Mouse (Mus musculus) left cerebral cortex, adult 18-20 months (tissue): ENCODE data around the gene Thnsl1. TPM values are rescaled to one million over a fixed set of nuclear protein-coding genes. Genes with fewer than 3 reads are reported as not detected.
"Not testable (repeated sequence)": the region's sequence is repeated elsewhere in the genome, so short reads cannot be mapped to it uniquely, and the experiment has no call there.

Experiments
- DNase-seq, 2 experiments: peaks; one replicate each; pipeline ENCODE4 v3.0.0; 2021 to 2022; ENCODE audit warnings: low spot score in 2 of 2, mixed read lengths in 1 of 2
- total RNA-seq, 2 experiments: library from RNA; stranded (reverse); gene quantifications; 2 replicates each; pipeline ENCODE4 v1.2.3; 2021

Thnsl1 gene
- total RNA-seq, 2 experiments from 2014 or later = 19.5 to 22.7 TPM

DNA sequence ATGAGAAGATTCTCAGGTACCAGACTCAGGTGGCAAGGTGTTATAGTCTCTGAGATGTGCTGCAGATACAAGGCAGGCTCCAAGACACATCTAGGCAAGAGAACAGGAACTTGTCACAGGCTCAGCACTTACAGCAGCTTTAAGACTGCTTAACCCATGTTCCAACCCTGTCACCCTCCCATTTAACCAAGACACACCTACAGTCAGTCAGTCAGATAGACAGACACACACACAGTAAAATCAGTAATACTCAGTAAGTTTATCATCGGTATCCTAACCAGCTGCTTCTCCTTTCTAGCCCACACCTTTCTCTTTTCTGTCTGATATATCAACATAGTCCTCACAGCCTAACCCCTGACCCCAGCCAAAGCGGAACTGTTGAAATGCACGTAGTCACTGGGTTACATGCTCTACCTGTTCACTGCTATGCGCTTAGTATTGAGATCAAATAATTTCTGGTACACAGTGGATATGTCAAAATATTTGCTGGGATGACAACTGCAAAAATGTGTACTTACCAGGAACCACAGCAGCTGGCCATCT, 30.4 kb downstream of the Thnsl1 start:
- DNase-seq = no peak

DNA sequence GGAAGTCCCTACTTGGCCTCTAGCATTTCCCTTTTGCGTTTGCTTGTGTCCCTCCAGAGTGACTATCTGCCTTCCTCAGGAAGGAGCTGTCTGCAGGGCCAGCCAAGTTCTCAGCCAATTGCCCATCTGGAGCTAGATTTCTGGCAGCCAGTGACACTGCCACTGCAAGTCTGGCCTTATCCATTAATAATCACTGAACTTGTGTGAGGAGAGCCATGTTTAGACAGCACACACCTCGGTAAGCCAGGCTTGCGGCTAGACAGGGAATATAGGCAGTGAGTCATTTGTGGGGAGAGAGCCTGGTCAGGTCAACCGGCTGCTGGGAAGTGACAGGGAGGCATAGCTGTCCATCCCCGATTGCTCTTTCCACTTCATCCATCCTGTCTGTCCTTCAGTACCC, 31.3 kb downstream of the Thnsl1 start:
- no peak for DNase-seq

DNA sequence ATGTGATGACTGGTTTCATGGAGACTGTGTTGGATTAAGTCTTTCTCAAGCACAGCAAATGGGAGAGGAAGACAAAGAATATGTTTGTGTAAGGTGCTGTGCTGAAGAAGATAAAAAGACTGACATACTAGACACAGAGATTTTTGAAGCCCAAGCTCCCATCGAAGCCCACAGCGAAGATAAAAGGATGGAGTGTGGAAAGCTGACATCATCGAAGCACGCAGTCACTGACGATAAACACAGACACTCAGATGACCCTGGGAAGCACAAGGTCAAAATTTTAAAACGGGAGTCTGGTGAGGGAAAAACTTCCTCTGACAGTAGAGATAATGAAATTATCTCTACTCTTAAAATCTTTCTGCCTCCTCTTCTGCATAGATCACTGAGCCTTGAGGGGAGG, 38.6 kb downstream of the Thnsl1 start:
- not testable (repeated sequence) for DNase-seq

DNA sequence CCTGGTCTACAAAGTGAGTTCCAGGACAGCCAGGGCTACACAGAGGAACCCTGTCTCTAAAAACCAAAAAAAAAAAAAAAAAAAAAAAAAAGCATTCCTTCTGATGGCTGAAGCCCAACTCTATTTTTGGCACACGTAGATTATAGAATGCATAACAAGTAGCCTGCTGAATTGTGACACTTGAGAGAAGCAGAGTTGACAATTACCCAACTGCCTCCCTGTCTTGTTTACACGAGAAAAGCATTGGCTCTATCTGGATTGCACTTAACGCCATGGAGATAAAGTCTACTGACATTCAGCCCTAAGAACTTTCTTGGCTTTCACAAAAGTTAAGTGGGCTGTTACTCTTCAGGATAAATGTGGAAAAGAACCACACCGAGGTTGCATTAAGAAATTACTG, 39.5 kb downstream of the Thnsl1 start:
- no peak for DNase-seq

DNA sequence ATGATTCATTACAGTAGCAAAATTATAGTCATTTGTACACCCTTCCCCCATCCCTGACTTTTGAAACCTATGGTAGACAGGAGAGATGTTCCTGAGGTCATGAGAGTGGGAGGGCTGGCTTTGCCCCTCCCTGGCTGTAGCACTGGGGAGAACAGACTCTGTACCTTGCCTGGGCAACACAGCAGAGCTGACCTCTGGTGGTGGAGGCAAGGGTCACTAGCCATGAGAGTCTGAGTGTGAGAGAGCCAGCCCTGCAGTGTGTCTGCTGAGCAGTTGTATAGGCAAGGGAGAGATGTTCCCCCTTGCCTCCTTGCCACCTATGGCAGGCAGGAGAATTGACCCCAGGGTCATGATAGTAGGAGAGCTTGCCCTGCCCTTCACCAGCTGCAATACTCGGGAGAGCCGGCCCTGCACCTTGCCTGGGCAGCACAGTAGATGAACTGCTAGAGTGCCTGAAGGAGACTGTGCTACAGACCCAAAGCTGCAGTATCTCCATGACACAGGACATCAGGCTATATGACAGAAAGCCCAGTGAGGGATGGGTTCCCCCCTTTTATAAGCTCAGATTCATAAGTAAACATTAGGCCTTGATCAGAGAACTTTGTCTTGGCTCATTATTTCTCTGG, 40.1 kb downstream of the Thnsl1 start:
- no peak for DNase-seq

DNA sequence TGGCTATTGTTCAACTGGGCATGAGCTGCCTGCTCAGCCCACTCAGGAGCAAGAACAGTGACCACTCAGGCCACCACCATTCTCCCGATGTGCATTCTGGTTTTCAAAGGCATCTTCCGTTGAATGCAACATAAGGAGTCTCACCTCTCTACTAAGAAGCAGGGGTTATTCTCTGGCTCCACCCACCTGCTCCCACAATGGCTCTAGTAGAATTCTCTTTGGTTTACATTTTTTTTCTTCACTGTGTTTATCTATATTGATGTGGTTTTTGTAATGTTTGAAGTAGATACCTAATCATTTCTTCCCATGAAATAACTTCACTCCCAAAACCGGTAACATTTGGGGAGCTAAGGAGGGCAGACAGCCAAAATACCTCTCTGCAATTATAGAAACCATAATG, 48.1 kb downstream of the Thnsl1 start:
- DNase-seq = no peak

DNA sequence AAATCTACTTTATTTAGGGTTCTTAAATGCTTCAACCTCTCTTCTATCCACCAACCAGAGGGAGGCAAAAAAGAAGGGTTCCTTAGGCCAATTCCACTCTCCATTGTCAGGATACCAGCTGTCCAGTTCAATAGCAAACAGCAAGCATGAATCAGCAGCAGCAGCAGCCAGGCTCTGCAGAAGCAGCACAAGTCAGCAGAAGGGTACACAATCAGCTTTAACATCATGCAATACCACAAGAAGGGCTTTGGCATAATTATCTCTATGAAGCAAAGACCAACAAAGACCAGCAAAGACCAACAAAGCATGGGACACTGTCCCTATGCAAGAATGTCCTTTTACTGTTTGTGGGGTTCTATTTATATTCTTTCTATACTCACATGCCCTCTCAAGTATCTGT, 48.8 kb downstream of the Thnsl1 start:
- no peak for DNase-seq

DNA sequence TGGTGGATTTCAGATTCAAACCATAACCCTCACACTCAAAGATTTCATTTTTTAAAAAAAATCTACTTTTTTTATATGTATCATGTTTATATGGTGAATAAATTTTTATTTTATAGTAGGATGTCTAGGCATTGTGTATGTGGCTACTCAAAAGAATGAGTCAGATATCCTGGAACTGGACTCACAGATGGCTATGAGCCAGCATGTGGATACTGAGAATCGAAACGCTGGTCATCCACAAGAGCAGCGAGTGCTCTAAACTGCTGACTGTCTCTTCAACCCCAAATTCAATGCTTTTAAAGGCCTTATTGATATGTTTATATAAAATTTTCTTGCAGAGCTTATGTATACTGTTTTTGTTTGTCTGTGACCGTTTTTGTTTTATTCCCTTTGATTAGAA, 52.8 kb downstream of the Thnsl1 start:
- DNase-seq = no peak

DNA sequence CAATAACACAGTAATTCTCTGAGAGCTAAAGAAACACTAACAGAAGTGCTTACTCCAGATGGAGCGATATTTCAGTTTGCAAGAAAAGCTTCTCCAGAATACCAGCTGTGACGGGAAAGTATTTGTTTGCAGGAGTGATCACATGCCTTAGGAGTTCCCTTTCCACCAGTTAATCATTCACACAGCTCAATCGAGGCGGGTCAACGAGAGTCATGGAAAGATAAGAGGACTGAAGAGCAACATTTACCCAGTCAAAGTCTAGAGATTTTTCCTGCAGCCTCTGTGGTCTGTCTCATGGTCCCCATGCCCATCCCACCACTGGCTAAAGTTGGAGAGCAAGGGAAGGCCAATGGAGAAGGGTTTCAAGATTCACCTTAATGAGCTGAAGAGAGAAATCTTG, 53.6 kb downstream of the Thnsl1 start:
- no peak for DNase-seq

DNA sequence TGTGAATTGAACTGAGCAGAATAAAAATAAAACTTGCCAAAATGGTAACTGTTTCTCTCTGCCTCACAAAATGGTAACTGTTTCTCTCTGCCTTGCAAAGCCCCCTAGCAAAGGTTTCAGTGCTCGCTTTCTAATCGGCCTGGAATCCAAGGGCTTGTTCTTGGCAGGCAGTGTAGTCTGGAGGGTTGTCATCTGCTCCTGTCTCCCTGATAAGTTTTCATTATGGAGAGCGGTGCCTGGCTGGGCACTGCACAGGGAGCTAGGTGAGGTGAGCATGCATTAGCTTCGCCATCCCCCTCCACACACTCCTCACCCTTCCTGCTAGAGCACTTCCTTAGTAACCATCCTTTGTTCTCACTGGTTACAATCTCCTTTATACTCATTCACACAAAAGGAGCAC, 54.5 kb downstream of the Thnsl1 start:
- no peak for DNase-seq

DNA sequence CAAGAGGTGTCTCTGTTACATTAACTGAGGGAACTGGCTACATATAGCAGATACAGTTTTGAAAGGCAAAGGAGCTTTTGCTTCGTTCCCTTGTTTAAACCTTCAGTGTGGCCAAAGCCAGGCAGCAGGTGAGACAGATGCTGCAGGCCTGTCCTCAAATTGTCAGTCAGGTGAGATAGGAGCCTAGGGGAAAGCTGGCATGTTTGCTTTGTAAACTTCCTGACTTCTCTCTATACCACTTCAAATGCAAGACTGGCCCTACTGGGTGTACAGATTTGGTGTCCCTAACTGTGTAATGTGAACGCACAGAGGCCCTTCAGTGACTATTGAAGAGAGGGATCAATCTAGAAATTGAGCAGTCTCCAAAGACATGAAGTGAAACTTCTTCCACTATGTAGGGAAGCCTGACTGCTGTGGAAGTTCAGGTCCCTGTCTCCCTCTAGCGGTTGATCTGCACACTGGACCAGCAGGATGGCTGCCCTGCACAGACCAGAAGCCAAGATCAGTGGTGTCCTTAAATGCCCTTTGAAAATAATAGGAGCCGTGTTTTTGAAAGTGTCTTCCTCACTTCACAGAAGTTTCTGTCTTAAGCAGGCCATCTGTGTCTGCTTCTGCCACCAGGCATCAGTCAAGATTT, 56.0 kb downstream of the Thnsl1 start:
- DNase-seq = peak; percentile 55 to 64

DNA sequence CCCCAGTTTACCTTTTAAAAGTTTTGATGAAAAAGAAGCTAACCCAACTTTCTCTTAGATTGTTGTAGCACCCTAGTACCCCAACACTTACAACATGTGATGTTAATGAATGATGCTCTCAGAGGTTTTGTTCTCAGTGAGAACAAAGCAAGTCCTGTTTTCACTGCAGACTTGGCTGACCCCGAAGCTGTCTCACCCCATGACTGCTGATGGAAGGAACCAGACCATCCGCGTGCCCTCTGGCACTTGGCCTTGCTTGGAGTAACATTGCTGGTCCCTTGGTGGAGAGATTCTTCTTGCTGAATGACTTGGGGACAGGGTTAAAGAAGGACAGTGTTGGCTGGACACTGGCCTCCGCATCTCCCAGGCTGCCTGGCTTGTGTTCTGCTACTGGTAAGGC, 58.5 kb downstream of the Thnsl1 start:
- DNase-seq = no peak

Other genes with a start within 250 kb of the Thnsl1 start
- 100 to 1,000 TPM; 263 to 268 TPM for gene Arhgap21, start 236.8 kb upstream of the Thnsl1 start, total RNA-seq
- 1 to 10 TPM; 4.8 to 4.9 TPM for gene Enkur, start 359 bp upstream of the Thnsl1 start, total RNA-seq
- gene Gpr158, start 161.8 kb downstream of the Thnsl1 start, total RNA-seq = 100 to 1,000 TPM; 112 to 122 TPM